Mouse (Mus musculus) CD4-positive helper T cell, adult 2 months (primary cell): ENCODE measurements at regions not wholly inside any gene's neighbourhood (a gene's known extent, or its start where the extent isn't known, plus 50 kb on each side); places are given as distances from the start of the nearest gene placed in this dataset.

Experiments
- DNase-seq: peaks from one replicate; pipeline ENCODE4 v3.0.0-alpha.2; 2012; ENCODE audit warnings: low read depth, missing footprints, low spot score

DNA sequence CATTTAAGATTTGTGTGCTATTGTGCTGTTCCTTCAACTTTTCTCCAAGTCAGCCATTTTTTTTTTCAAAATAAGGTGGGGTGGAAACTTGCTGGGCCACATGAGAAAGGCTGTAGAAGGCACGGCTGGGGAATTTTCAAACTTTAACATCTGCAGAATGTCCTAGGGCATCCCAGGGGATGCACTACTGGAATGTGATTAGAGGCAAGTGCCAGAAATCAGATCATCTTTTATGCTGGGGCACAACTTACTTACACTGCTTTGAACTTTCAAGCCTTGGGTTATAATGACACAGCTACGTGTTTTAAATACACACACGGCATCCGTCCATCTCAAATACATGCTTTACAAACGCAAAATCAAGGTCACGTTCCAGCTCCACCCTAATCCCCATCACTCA lies 463.0 kb downstream of the Pik3r1 start:
- DNase-seq: no peak

GRCm38 (mm10) chr13:101301361-101301760 lies 466.7 kb downstream of the Pik3r1 start:
- DNase-seq: no peak

- no peak for DNase-seq
Measured at GRCm38 (mm10) chr13:101289407-101289806, 456.2 kb upstream of the Slc30a5 start.

- DNase-seq: no peak
Measured at GRCm38 (mm10) chr13:101287131-101287530, 453.9 kb upstream of the Slc30a5 start.

DNA sequence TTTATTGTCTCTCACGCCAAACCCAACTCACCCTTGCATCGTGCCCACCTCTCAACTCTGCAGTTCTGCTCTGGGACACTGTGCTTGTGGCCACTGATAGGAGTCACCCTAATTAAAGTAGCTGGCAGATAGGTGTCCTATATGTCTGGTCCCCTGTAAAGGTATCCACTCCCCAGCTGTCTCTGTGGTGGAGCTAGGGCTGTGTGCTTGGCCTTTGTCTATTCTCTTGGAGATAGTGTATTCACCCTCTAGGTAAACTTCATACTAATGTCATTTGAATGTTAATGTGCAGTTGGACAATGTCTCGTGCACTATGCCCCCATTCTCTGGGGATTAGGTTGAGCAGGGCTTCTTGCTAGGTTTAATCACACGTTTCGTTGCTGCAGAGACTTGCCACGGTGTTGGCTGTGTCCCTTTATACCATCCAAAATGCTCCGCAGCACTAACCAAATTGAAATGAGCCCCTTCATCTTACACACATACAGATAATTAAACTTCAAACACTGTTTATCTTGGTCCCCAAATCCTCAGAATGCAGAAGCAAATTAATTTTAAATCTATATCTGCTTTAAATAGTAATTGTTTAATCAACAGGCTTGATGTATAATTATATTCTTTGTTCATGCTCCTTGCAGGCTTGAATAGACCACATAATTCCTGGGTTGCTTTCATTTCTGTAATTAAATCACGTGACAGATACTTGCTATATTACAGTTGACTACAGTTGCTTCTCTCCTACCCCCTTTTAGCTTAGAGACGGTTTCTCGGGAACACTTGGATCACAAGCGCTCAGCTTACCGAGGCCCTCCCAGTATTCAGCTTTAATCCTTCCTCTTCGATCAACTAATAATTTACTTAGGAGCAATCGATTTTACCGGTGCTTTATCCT lies 453.0 kb upstream of the Slc30a5 start:
- DNase-seq: no peak

DNA sequence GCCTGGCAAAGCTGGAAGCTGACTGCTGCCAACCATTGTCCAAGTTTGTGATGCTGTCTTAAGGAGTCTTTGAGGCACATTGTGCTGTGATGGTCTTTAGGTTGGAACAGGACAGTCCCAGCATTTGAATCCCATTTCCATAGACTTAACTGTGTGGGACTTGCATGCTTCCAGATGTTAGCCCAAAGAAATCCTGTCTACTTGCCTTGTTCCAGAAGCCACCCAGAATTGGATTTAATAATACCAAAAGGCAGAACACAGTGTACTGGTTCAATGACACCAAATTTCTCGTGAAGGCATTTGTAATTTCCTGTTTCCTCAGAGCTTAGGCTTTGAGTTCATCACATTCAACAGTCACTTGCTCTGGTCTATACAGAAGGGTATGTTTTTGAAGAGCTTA lies 444.9 kb upstream of the Slc30a5 start:
- DNase-seq: no peak

- no peak for DNase-seq
Measured at GRCm38 (mm10) chr13:101276766-101277165, 443.5 kb upstream of the Slc30a5 start.

DNA sequence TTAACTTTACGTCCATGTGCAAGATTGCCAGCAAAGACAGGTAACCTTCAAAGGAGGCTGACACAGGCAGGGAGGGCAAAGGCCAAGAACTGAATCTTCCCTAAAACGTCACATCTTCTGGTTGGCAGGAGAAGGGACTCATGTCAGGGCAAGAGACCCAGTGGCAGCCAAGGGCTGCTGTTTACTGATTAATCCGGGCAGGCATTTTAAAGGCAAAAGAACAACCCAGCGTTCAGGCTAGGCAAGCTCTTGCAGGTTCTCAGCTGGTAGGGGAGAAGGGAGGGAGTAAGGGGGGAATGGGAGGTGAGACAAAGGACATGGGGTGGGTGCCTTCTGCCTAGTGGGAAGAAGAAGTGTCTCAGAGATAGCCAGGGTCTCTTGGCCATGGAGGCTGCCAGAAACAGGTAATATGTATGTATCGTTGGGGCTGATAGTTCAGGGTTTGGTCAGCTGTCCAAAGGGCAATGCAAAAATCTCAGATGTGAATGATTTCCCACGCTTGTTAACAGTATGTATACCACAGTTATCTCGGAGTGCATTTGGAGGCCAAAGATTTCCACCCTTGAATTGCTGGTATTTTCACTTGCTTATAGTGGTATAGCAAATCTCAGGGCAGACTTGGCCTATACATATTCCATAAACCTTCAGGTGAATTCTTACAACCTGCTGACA lies 441.4 kb upstream of the Slc30a5 start:
- DNase-seq: no peak

- no peak for DNase-seq
Measured at GRCm38 (mm10) chr13:101273321-101273720, 440.1 kb upstream of the Slc30a5 start.

- DNase-seq: no peak
Measured at GRCm38 (mm10) chr13:101253698-101254468, 420.7 kb upstream of the Slc30a5 start.

DNA sequence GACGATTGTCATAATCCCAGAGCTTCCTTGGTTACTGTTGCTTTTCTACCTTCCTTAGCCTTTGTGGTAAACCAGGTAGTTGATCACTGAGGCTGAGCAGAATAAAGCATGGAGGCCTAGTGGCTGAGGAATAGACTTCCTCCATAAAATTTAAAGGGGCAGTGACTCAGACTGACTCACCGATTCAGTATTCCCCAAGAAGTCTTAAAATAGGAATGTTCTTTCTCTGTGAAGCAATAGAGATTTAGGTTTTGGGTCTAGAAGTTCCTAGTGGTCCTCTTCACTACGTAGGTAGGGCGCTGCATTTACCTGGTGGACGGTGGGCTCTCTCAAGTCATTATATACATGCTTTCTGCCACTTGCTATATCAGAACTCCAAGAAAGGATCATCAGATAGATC lies 416.1 kb upstream of the Slc30a5 start:
- DNase-seq: no peak

DNA sequence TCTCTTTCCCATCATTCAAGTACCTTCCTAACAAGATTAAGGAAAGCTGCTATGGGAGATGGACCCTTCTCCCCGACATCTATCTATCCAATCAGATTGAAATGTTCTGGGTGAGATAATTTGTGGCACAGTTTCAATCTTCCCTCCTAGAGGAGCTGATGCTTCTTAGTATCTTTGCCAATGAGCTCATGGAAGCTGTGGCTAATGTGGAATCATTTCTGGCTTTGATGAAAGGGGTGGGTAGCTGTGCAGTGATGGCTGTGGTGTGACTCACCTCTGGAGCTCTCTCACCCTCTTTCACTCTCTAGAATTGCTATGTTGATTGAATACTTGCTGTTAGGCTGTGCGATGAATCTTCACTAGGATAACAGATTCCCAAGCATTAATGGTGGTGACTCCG lies 411.1 kb upstream of the Slc30a5 start:
- DNase-seq: no peak

GRCm38 (mm10) chr13:101238860-101239259 lies 405.6 kb upstream of the Slc30a5 start:
- DNase-seq: no peak

DNA sequence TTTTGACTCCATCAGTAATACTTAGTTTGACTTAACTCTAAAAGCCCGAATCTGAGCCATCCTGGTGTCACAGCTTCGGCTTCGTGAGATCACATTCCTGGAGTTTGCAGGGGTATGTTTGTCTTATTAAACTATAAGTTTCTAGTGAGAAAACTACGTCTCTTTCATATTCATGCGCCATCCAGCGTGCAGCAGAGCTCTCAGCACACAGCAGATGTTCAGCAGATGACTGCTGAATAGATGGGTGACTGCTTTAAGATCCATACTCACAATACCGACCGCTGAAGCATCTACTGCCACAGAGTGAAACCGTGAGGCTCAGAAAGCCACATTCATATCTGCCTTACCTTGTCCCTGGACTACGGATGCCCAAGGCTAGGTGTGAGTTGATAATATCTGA lies 403.8 kb upstream of the Slc30a5 start:
- no peak for DNase-seq

- DNase-seq: no peak
Measured at GRCm38 (mm10) chr13:101235846-101236245, 402.6 kb upstream of the Slc30a5 start.

GRCm38 (mm10) chr13:101235110-101235509 lies 401.9 kb upstream of the Slc30a5 start:
- no peak for DNase-seq

DNA sequence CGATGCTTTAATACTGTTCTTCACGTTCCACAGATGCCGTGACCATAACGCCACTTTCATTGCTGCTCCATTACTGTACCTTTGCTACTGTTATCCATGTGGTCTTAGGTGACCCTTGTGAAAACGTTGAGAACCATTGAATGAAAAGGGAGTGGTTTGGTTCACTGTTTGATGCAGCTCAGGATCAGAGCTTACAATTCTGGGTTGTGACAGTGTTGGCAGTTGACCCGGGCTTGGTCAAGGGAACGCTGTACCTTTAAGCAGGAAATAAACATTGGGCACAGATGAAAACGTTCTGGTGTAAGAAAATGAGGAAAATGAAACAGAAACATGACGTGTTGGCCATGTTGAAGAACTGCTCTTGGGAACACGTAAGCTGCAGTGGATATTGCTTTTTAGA lies 401.3 kb upstream of the Slc30a5 start:
- no peak for DNase-seq

GRCm38 (mm10) chr13:101233843-101234281 lies 400.6 kb upstream of the Slc30a5 start:
- DNase-seq: no peak

GRCm38 (mm10) chr13:101233181-101233842 lies 400.1 kb upstream of the Slc30a5 start:
- no peak for DNase-seq

DNA sequence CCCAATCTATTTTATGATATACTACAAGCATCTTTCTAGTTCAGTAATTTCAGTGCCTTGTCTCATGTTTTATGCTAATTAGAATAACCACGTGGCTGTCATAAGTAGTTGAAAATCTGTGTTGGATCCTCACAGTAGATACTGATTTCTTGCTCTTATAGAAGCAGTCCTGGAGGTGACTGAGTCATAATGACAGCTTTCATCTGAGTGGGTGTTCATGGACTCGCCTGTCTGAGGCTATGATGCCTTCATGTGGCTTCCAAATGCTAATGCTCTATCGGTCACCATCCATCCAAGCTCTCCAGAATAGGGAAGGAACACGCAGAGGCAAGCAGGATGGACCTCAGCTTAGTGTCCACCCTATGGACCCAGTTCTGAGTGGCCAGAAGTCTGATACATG lies 396.6 kb upstream of the Slc30a5 start:
- no peak for DNase-seq

GRCm38 (mm10) chr13:101225366-101225765 lies 392.1 kb upstream of the Slc30a5 start:
- no peak for DNase-seq
